Mouse (Mus musculus) megakaryocyte, embryonic 14.5 days (primary cell): ENCODE measurements around the gene Fam155a. TPM values are rescaled to one million over a fixed set of nuclear protein-coding genes. Genes with fewer than 3 reads are reported as not detected.
"Not testable (repeated sequence)": the region's sequence is repeated elsewhere in the genome, so short reads cannot be mapped to it uniquely, and the experiment has no call there.

Experiments
- H3K27me3 ChIP-seq: replicated peaks from 2 replicates; pipeline ENCODE3; 2012; ENCODE audit warnings: inconsistent platforms
- H3K36me3 ChIP-seq: replicated peaks from 2 replicates; pipeline ENCODE3; 2012; ENCODE audit warnings: low read length, inconsistent platforms, mixed read lengths
- H3K4me1 ChIP-seq: 2 replicates; pipeline ENCODE4 v1.6.1; 2012; ENCODE audit warnings: inconsistent platforms
- H3K4me3 ChIP-seq: replicated peaks from 2 replicates; pipeline ENCODE3; 2012; ENCODE audit warnings: moderate library complexity, mild to moderate bottlenecking, inconsistent platforms
- H3K9me3 ChIP-seq: 2 replicates; pipeline ENCODE4 v1.6.1; 2012; ENCODE audit warnings: inconsistent platforms
- FLI1 ChIP-seq: IDR thresholded peaks from 2 replicates; pipeline ENCODE4 v1.6.1; 2012; ENCODE audit warnings: low read length, inconsistent platforms, mixed read lengths
- GATA1 ChIP-seq: IDR thresholded peaks from 3 replicates; pipeline ENCODE4 v1.6.1; 2012; ENCODE audit warnings: mixed read lengths, low read length, inconsistent platforms, borderline replicate concordance
- polyA plus RNA-seq: library from polyadenylated mRNA; stranded (reverse); fragments of >175 nt; gene quantifications from 2 replicates; pipeline ENCODE4 v1.2.3, GENCODE M21; 2012; ENCODE audit warnings: low replicate concordance; ENCODE audit not compliant: insufficient read depth

Fam155a gene
- polyA plus RNA-seq = 0.10 TPM in 1 of 2 replicates, not detected in the other

GRCm38 (mm10) chr8:9770999-9771605, at the start of gene Fam155a:
Gene Fam155a (minus strand): TSS chr8:9771161.
- TF ChIP-seq GATA1 (no peak), FLI1 (no peak)
- Histone ChIP-seq H3K36me3 (no peaks in the 10 kb centered on the region), H3K9me3 (peaks cover 21% of the 10 kb centered on the region), H3K4me1 (no peaks in the 10 kb centered on the region), H3K4me3 (peak within 1 kb of the TSS; percentile 65), H3K27me3 (peaks cover 31% of the 10 kb centered on the region)

- H3K36me3 ChIP-seq = no peaks in the 10 kb centered on the region
- TF ChIP-seq FLI1 (no peak), GATA1 (no peak)
- H3K4me3 ChIP-seq = no peak overlapping the region
- no peaks in the 10 kb centered on the region for H3K4me1 ChIP-seq
- H3K27me3 ChIP-seq = no peaks in the 10 kb centered on the region
- H3K9me3 ChIP-seq = peaks cover 8% of the 10 kb centered on the region
These were observed 42.4 kb upstream of the Fam155a start for GRCm38 (mm10) chr8:9813273-9813946.

GRCm38 (mm10) chr8:9810955-9811530, 40.1 kb upstream of the Fam155a start:
- TF ChIP-seq FLI1 (no peak), GATA1 (no peak)
- H3K4me3 ChIP-seq = no peak overlapping the region

GRCm38 (mm10) chr8:9808596-9808995, 37.6 kb upstream of the Fam155a start:
- Histone ChIP-seq H3K36me3 (no peaks in the 10 kb centered on the region), H3K4me3 (no peak overlapping the region), H3K9me3 (peaks cover 14% of the 10 kb centered on the region; the same call in 1 of the 2 replicates), H3K4me1 (no peaks in the 10 kb centered on the region), H3K27me3 (no peaks in the 10 kb centered on the region)
- TF ChIP-seq FLI1 (no peak), GATA1 (no peak)

More at GRCm38 (mm10) chr8:9810955-9811530, 40.1 kb upstream of the Fam155a start:
- Histone ChIP-seq H3K36me3 (no peaks in the 10 kb centered on the region), H3K9me3 (peaks cover 6% of the 10 kb centered on the region; the same call in 1 of the 2 replicates), H3K4me1 (no peaks in the 10 kb centered on the region), H3K27me3 (no peaks in the 10 kb centered on the region)

GRCm38 (mm10) chr8:9805676-9806075, 34.7 kb upstream of the Fam155a start:
- H3K4me1 ChIP-seq = no peaks in the 10 kb centered on the region
- peaks cover 16% of the 10 kb centered on the region; the same call in 1 of the 2 replicates for H3K9me3 ChIP-seq
- H3K36me3 ChIP-seq = no peaks in the 10 kb centered on the region
- TF ChIP-seq FLI1 = no peak
- no peak for TF ChIP-seq GATA1
- H3K4me3 ChIP-seq = no peak overlapping the region
- no peaks in the 10 kb centered on the region for H3K27me3 ChIP-seq

GRCm38 (mm10) chr8:9800346-9800745, 29.4 kb upstream of the Fam155a start:
- peaks cover 23% of the 10 kb centered on the region for H3K9me3 ChIP-seq

GRCm38 (mm10) chr8:9799923-9800322, 29.0 kb upstream of the Fam155a start:
- H3K27me3 ChIP-seq = no peaks in the 10 kb centered on the region

More at GRCm38 (mm10) chr8:9800346-9800745, 29.4 kb upstream of the Fam155a start:
- not testable (repeated sequence) for H3K4me1 ChIP-seq, H3K27me3 ChIP-seq, H3K4me3 ChIP-seq, H3K36me3 ChIP-seq

GRCm38 (mm10) chr8:9797514-9797913, 26.6 kb upstream of the Fam155a start:
- no peaks in the 10 kb centered on the region for H3K27me3 ChIP-seq
- H3K4me3 ChIP-seq = no peak overlapping the region
- peaks cover 19% of the 10 kb centered on the region for H3K9me3 ChIP-seq
- no peak for TF ChIP-seq GATA1
- TF ChIP-seq FLI1 = no peak
- no peaks in the 10 kb centered on the region for H3K36me3 ChIP-seq
- H3K4me1 ChIP-seq = no peaks in the 10 kb centered on the region

More at GRCm38 (mm10) chr8:9799923-9800322, 29.0 kb upstream of the Fam155a start:
- Histone ChIP-seq H3K4me1 (no peaks in the 10 kb centered on the region), H3K4me3 (no peak overlapping the region), H3K36me3 (no peaks in the 10 kb centered on the region), H3K9me3 (peaks cover 23% of the 10 kb centered on the region)
- TF ChIP-seq GATA1 (no peak), FLI1 (no peak)

GRCm38 (mm10) chr8:9795724-9796123, 24.8 kb upstream of the Fam155a start:
- TF ChIP-seq GATA1 (no peak), FLI1 (no peak)
- Histone ChIP-seq H3K9me3 (peaks cover 25% of the 10 kb centered on the region), H3K27me3 (no peaks in the 10 kb centered on the region), H3K36me3 (no peaks in the 10 kb centered on the region), H3K4me1 (no peaks in the 10 kb centered on the region), H3K4me3 (no peak overlapping the region)

- Histone ChIP-seq H3K4me3 (no peak overlapping the region), H3K27me3 (no peaks in the 10 kb centered on the region), H3K9me3 (peaks cover 18% of the 10 kb centered on the region), H3K36me3 (no peaks in the 10 kb centered on the region), H3K4me1 (no peaks in the 10 kb centered on the region)
- no peak for TF ChIP-seq GATA1
- no peak for TF ChIP-seq FLI1
These were observed 22.4 kb upstream of the Fam155a start for GRCm38 (mm10) chr8:9793351-9793750.
